Mouse (Mus musculus) limb, embryonic 10.5 days (tissue): ENCODE results near the gene Vmn1r239-ps. TPM values are rescaled to one million over a fixed set of nuclear protein-coding genes. Genes with fewer than 3 reads are reported as not detected.
"Not testable (repeated sequence)": the region's sequence is repeated elsewhere in the genome, so short reads cannot be mapped to it uniquely, and the experiment has no call there.

ENCODE experiments used
- DNase-seq: peaks from one replicate; pipeline ENCODE4 v3.0.0-alpha.2; 2017; ENCODE audit warnings: low spot score
- H3K27ac ChIP-seq: fragments of 300-500 bp; sonication (generic); 2 replicates; pipeline ENCODE4 v1.5.1; 2016; ENCODE audit warnings: mild to moderate bottlenecking
- H3K27me3 ChIP-seq: fragments of 300-500 bp; sonication (generic); 2 replicates; pipeline ENCODE4 v1.6.1; 2016; ENCODE audit warnings: low read depth, mild to moderate bottlenecking; ENCODE audit not compliant: poor library complexity, severe bottlenecking
- H3K36me3 ChIP-seq: fragments of 300-500 bp; sonication (generic); 2 replicates; pipeline ENCODE4 v1.6.1; 2016; ENCODE audit warnings: mild to moderate bottlenecking, moderate library complexity
- H3K4me1 ChIP-seq: fragments of 300-500 bp; sonication (generic); 2 replicates; pipeline ENCODE4 v1.6.1; 2016
- H3K4me3 ChIP-seq: fragments of 300-500 bp; sonication (generic); 2 replicates; pipeline ENCODE4 v1.5.1; 2016; ENCODE audit warnings: mild to moderate bottlenecking, moderate library complexity
- H3K9me3 ChIP-seq: fragments of 300-500 bp; sonication (generic); replicated peaks from 2 replicates; pipeline ENCODE4 v1.6.1; 2016; ENCODE audit warnings: mild to moderate bottlenecking
- WGBS: fragments of 180-500 bp; shearing (Covaris S2); methylation state at CpG from one replicate; pipeline ENCODE4 v1.1.7; 2016; 5-methylcytosine and 5-hydroxymethylcytosine counted together
- polyA plus RNA-seq: library from polyadenylated mRNA; unstranded; fragments of >200 nt; fragmentation: Nextera tagmentation; extraction: Ambion mirVana; gene quantifications from 2 replicates; pipeline ENCODE4 v1.2.1, GENCODE M21; 2016

The Vmn1r239-ps gene
- not detected in 2 replicates for polyA plus RNA-seq

DNA sequence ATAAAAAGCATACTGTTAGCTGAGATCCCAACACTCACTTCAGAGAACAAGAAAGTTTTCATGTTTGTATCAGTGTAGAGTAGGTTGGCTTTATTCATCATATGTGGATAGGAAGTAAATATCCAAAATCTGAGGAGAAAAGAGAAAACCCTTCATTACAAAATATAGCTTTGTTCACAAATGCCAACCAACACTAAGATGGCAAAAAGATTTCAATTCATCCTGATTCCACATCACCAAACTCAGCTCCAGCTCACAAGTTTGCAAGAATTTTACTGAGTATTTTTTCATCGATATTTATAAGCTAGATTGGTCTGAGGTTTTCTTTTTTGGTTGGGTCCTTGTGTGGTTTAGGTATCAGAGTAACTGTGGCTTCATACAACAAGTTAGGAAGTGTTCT is at the start of gene Vmn1r239-ps:
TSS of gene Vmn1r239-ps (minus strand) at position 101 of the 400 bp plus-strand sequence.
- not testable (repeated sequence) for H3K4me3 ChIP-seq, H3K36me3 ChIP-seq, H3K27me3 ChIP-seq, DNase-seq, H3K9me3 ChIP-seq, H3K4me1 ChIP-seq, H3K27ac ChIP-seq
- 83% methylated on average over 1 of the region's 1 CpGs for WGBS

DNA sequence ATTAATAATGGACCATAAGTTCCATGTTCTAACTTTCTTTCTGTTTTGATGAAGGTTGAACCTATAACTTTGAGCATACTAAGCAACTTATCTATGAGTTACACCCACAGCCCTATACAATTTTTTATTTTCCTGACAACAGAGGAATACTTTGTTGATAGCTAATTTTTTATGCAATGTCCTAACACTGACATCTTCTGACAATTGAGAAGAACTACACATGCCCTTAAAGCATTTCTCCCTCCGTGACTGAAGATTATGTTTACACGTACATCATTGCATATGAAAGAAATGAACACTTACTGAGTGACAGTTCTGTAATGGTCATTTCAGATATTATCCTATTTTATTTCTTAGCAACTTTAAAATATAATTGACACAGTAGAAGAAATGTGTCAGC is 36.0 kb upstream of the Vmn1r239-ps start:
- no peak for DNase-seq
- Histone ChIP-seq H3K4me3 (no peak overlapping the region), H3K36me3 (no peaks in the 10 kb centered on the region), H3K27ac (no peak overlapping the region), H3K9me3 (no peaks in the 10 kb centered on the region), H3K27me3 (no peaks in the 10 kb centered on the region), H3K4me1 (no peaks in the 10 kb centered on the region)
- 89% methylated on average over 2 of the region's 2 CpGs for WGBS

DNA sequence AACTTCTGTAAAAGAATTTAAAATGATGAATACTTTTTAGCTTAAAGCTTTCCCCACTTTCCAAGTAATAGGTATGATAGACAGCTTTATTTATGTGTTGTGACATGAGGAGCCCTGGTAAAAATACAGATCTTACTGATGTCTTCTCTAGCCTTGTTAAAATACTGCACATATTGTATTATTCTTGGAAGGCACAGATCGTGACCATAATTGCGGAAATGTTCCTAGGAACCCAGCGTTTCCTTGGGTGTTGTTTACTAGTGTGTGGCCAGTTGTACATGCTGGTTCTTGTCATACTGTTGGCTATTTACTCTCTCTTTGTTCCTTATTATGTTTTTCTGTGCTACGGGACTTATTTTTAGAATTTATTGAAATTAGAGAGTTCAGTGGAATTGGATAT is 10.1 kb downstream of the Vmn1r239-ps start:
- 88% methylated on average over 4 of the region's 4 CpGs for WGBS
- no peak for DNase-seq
- Histone ChIP-seq H3K27ac (no peak overlapping the region), H3K27me3 (no peaks in the 10 kb centered on the region), H3K9me3 (no peaks in the 10 kb centered on the region), H3K36me3 (no peaks in the 10 kb centered on the region), H3K4me1 (no peaks in the 10 kb centered on the region), H3K4me3 (no peak overlapping the region)

DNA sequence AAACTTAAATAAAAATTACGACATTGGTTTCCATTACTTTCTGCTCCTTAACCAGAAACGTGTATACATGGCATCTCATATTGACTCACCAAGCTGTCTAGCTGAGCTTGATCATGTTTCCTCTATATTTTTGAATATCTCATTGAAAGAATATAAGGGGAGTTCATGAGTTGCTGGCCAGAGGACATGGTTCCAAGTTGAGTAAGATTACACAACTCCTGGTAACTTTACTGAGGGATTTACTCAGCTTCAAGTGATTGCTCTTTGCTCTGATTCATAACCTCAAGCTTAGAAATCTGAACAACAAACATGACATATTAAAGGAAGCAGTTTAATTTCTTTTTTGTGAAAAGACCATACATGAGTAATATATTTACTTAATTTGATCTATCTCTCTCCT is 18.1 kb downstream of the Vmn1r239-ps start:
- H3K4me3 ChIP-seq, result no peak overlapping the region
- DNase-seq, result no peak
- no peaks in the 10 kb centered on the region for H3K9me3 ChIP-seq
- WGBS, result 83% methylated on average over 2 of the region's 2 CpGs
- H3K27me3 ChIP-seq, result no peaks in the 10 kb centered on the region
- no peak overlapping the region for H3K27ac ChIP-seq
- H3K36me3 ChIP-seq, result no peaks in the 10 kb centered on the region
- H3K4me1 ChIP-seq, result no peaks in the 10 kb centered on the region

DNA sequence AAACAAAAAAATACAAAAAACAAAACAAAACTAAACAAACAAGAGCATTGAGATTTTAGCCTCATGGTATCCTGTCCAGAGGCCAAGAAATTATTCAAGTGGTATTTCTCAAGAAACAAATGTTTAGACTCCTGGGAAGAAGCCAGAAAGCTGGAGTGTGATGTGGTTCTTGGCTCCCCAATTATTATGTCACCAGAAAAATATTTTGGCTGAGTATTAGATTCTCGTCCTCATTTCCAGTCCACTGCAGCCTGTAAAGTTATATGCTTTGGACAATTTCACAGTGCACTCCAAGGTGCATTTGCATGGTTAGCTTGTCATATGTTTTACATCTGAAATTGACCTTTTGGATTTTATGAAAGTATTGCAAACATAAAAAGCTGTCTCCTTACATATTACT is 23.8 kb downstream of the Vmn1r239-ps start:
- Histone ChIP-seq H3K27me3 (no peaks in the 10 kb centered on the region), H3K4me3 (no peak overlapping the region), H3K27ac (no peak overlapping the region), H3K4me1 (no peaks in the 10 kb centered on the region), H3K36me3 (no peaks in the 10 kb centered on the region), H3K9me3 (no peaks in the 10 kb centered on the region)
- DNase-seq, result no peak
- WGBS, result 68% methylated on average over 1 of the region's 1 CpGs

DNA sequence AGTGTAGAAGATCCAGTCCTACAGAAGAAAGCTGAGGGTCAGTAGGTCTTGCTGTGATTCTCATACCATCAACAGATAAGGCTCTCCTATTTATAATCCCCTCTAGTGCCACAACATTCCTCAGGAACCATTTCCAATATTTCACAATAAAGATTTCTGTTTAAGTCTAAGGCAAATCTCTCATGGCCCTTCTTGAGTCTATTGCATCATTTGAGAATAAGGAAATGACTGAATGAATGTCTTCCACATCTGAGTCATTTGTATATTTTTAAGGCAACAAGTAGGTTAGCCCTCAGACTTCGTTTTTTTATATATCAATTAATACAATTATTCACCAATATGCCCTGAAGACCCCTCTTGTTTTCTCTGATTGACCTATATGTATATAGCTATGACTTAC is 24.4 kb downstream of the Vmn1r239-ps start, which contains the start of gene Il13ra2:
TSS of gene Il13ra2 (minus strand) at position 64 of the 400 bp plus-strand sequence.
- H3K27me3 ChIP-seq, result no peaks in the 10 kb centered on the region
- 45% methylated on average over 1 of the region's 1 CpGs for WGBS
- H3K36me3 ChIP-seq, result no peaks in the 10 kb centered on the region
- DNase-seq, result no peak
- H3K4me1 ChIP-seq, result no peaks in the 10 kb centered on the region
- no peaks in the 10 kb centered on the region for H3K9me3 ChIP-seq
- H3K27ac ChIP-seq, result no peak within 1 kb of the TSS
- H3K4me3 ChIP-seq, result no peak within 1 kb of the TSS

Other genes with a start within 250 kb of the Vmn1r239-ps start
- gene Il13ra2, start 24.5 kb downstream of the Vmn1r239-ps start, polyA plus RNA-seq, result not detected in 2 replicates
- gene Lrch2, start 100.4 kb upstream of the Vmn1r239-ps start, polyA plus RNA-seq, result 4.8 and 5.5 TPM in 2 replicates